Mouse (Mus musculus) cerebellum, postnatal 14 days (tissue): Measurements from ENCODE around the gene Skint3.
"Not testable (repeated sequence)": the region's sequence is repeated elsewhere in the genome, so short reads cannot be mapped to it uniquely, and the experiment has no call there.

ENCODE experiments used
- DNase-seq, 2 experiments: peaks; one replicate each; pipeline ENCODE4 v3.0.0; 2021; ENCODE audit warnings: mixed read lengths in 2 of 2

Skint3 gene

GRCm38 (mm10) chr4:112231945-112232344, at the start of gene Skint3:
Skint3 (plus strand) TSS chr4:112232245.
- DNase-seq: no peak

- no peak for DNase-seq
Observed at GRCm38 (mm10) chr4:112243416-112243815, 11.4 kb downstream of the Skint3 start.

GRCm38 (mm10) chr4:112243951-112244350, 11.9 kb downstream of the Skint3 start:
- DNase-seq: no peak

- no peak for DNase-seq
Observed at GRCm38 (mm10) chr4:112256022-112256421, 24.0 kb downstream of the Skint3 start.

- DNase-seq: peak in 1 of 2 experiments; percentile 1
Observed at GRCm38 (mm10) chr4:112287178-112287974, 55.3 kb downstream of the Skint3 start.

GRCm38 (mm10) chr4:112288396-112288795, 56.4 kb downstream of the Skint3 start:
- no peak for DNase-seq

- DNase-seq: no peak
Observed at GRCm38 (mm10) chr4:112302305-112302704, 70.3 kb downstream of the Skint3 start.

GRCm38 (mm10) chr4:112302855-112303509, 70.9 kb downstream of the Skint3 start:
- no peak for DNase-seq

GRCm38 (mm10) chr4:112349111-112349510, 117.1 kb downstream of the Skint3 start:
- not testable (repeated sequence) for DNase-seq
